Mouse (Mus musculus) heart, embryonic 15.5 days (tissue): Measurements from ENCODE around the gene Twf2. TPM values are rescaled to one million over a fixed set of nuclear protein-coding genes. Genes with fewer than 3 reads are reported as not detected.
"Not testable (repeated sequence)": the region's sequence is repeated elsewhere in the genome, so short reads cannot be mapped to it uniquely, and the experiment has no call there.

ENCODE experiments used
- ATAC-seq: fragments of 200-750 bp; cut with Nextera tagmentation; replicated peaks from 2 replicates; pipeline ENCODE4 v1.8.0; 2017; ENCODE audit warnings: low read depth, moderate TSS enrichment; ENCODE audit not compliant: insufficient number of reproducible peaks, insufficient read depth, low FRiP score
- H3K27ac ChIP-seq: fragments of 300-500 bp; sonication (generic); 2 replicates; pipeline ENCODE4 v1.5.1; 2015; ENCODE audit warnings: mild to moderate bottlenecking, inconsistent platforms
- H3K27me3 ChIP-seq: fragments of 300-500 bp; sonication (generic); 2 replicates; pipeline ENCODE4 v1.6.1; 2015; ENCODE audit warnings: inconsistent platforms
- H3K36me3 ChIP-seq: fragments of 300-500 bp; sonication (generic); 2 replicates; pipeline ENCODE4 v1.6.1; 2015; ENCODE audit warnings: mild to moderate bottlenecking, inconsistent platforms
- H3K4me1 ChIP-seq: fragments of 300-500 bp; sonication (generic); replicated peaks from 2 replicates; pipeline ENCODE4 v1.6.1; 2015; ENCODE audit warnings: inconsistent platforms
- H3K4me2 ChIP-seq: fragments of 300-500 bp; sonication (generic); 2 replicates; pipeline ENCODE4 v1.6.1; 2015; ENCODE audit warnings: inconsistent platforms, mild to moderate bottlenecking, moderate library complexity
- H3K4me3 ChIP-seq: fragments of 300-500 bp; sonication (generic); 2 replicates; pipeline ENCODE4 v1.5.1; 2015; ENCODE audit warnings: mild to moderate bottlenecking, inconsistent platforms
- H3K9ac ChIP-seq: fragments of 300-500 bp; sonication (generic); 2 replicates; pipeline ENCODE4 v1.6.1; 2015; ENCODE audit warnings: mild to moderate bottlenecking, inconsistent platforms
- H3K9me3 ChIP-seq: fragments of 300-500 bp; sonication (generic); replicated peaks from 2 replicates; pipeline ENCODE4 v1.6.1; 2016; ENCODE audit warnings: inconsistent platforms
- WGBS: fragments of 180-500 bp; shearing (Covaris S2); methylation state at CpG from one replicate; pipeline ENCODE4 v1.1.7; 2015; ENCODE audit warnings: mixed read lengths; 5-methylcytosine and 5-hydroxymethylcytosine counted together
- polyA plus RNA-seq: library from polyadenylated mRNA; unstranded; fragments of >200 nt; fragmentation: Nextera tagmentation; extraction: Ambion mirVana; gene quantifications from 2 replicates; pipeline ENCODE4 v1.2.1, GENCODE M21; 2015

The Twf2 gene
- polyA plus RNA-seq, 1 experiment from 2014 or later, result 46.7 TPM

DNA sequence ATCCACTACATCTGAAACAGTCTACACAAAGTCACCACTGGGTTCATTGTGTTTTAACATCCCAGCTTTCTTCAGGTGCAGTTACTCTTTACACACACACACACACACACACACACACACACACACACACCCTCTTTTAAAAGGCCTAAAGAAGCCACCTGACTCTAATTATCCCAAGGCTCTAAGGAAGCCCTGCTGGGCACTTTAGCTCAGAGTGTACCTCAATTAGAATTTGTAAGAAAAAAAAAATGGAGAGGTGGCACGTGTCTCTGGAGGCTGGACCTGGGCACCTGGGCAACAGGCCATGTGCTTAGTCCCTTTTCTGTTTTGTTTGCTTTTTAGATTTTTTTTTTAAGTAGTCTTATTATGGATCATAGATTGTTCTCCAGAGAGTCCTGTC is 35.2 kb upstream of the Twf2 start:
- no peaks in the 10 kb centered on the region for H3K36me3 ChIP-seq
- H3K9me3 ChIP-seq, result no peaks in the 10 kb centered on the region
- WGBS, result 57% methylated on average over 1 of the region's 1 CpGs
- no peak for ATAC-seq
- no peak overlapping the region for H3K27ac ChIP-seq
- no peaks in the 10 kb centered on the region for H3K27me3 ChIP-seq
- peaks cover 7% of the 10 kb centered on the region for H3K4me1 ChIP-seq
- H3K4me2 ChIP-seq, result no peak overlapping the region
- no peak overlapping the region for H3K9ac ChIP-seq
- no peak overlapping the region for H3K4me3 ChIP-seq

DNA sequence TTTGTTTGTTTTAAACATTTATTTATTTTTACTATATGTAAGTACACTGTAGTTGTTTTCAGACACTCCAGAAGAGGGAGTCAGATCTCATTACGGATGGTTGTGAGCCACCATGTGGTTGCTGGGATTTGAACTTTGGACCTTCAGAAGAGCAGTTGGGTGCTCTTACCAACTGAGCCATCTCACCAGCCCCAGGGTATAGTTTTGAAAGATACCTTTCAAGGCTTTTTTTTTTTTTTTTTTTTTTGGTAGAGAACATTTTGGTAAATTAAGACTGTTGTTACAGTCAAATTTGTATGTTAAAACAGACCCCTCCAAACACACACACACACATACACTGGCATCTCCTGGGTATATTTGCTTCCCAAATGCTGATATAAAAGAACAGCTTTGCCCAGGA is 33.9 kb upstream of the Twf2 start:
- not testable (repeated sequence) for H3K4me3 ChIP-seq, H3K9ac ChIP-seq, H3K9me3 ChIP-seq, H3K27me3 ChIP-seq, H3K27ac ChIP-seq, H3K4me2 ChIP-seq, H3K36me3 ChIP-seq, ATAC-seq
- peaks cover 18% of the 10 kb centered on the region for H3K4me1 ChIP-seq
- 71% methylated on average over 1 of the region's 1 CpGs for WGBS

DNA sequence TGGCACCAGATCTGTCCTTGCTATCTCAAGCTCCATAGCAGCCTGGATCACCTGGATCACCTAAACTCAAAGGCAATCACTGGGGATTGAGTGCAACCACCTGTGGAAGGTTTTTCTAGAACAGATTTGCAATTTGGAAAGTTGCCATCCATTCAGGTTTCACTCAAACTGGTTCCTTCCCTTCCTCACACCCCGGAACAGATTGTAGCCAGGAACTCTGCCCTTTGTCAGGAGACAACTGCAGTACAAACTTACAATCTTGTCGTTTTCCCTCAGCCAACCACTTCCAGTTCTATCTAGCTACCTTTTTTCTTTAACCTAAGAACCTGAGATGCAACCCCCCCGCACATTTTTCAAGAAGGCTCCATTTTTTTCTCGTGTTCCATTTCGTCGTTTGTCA is 33.0 kb upstream of the Twf2 start:
- Histone ChIP-seq H3K9me3 (no peaks in the 10 kb centered on the region), H3K4me1 (peaks cover 25% of the 10 kb centered on the region), H3K27me3 (no peaks in the 10 kb centered on the region), H3K4me3 (peak overlapping the region; percentile 91), H3K4me2 (peak overlapping the region; percentile 95), H3K27ac (no peak overlapping the region), H3K36me3 (no peaks in the 10 kb centered on the region), H3K9ac (peak overlapping the region; percentile 91; the same call in 1 of the 2 replicates)
- ATAC-seq, result no peak
- 33% methylated on average over 6 of the region's 6 CpGs for WGBS

DNA sequence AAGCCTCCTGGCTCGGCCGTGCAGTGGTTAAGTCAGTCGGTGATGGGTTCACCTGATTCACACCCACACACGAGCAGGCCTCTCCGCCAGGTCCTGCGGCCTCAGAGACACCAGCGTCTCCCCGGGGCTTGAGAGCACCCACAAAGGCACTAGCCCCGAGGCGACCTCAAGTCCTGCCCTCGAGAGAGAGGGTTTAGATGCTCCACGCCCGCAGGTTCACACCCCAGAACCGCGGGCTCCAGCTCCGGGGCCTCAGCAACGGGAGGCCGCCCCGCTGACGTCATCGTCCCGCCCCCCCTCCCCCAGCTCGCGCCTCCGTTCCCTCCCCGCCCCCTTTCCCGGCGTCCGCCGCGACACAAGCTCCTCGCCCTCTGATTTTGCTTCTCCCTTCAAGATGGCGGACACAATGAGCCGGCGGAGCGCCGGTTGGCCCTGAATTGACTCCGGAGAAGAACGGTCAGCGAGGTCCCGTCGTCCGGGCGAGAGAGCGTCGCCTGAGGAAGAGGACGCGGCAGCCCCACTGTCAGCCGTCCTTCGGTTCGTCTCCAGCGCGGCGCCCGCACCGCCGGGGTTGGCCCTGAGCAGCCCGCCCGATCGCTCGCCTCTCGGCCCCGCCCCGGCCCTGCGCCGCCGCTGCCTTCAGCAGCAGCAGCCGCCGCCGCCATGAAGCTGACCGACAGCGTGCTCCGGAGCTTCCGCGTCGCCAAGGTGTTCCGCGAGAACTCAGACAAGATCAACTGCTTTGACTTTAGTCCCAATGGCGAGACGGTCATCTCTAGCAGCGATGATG is 32.2 kb upstream of the Twf2 start, which contains the start of gene Wdr82:
Gene Wdr82 (plus strand): TSS at position 373 of the 790 bp plus-strand sequence.
- under 1% methylated on average over 81 of the region's 81 CpGs for WGBS
- peak within 1 kb of the TSS; percentile 91 for H3K9ac ChIP-seq

DNA sequence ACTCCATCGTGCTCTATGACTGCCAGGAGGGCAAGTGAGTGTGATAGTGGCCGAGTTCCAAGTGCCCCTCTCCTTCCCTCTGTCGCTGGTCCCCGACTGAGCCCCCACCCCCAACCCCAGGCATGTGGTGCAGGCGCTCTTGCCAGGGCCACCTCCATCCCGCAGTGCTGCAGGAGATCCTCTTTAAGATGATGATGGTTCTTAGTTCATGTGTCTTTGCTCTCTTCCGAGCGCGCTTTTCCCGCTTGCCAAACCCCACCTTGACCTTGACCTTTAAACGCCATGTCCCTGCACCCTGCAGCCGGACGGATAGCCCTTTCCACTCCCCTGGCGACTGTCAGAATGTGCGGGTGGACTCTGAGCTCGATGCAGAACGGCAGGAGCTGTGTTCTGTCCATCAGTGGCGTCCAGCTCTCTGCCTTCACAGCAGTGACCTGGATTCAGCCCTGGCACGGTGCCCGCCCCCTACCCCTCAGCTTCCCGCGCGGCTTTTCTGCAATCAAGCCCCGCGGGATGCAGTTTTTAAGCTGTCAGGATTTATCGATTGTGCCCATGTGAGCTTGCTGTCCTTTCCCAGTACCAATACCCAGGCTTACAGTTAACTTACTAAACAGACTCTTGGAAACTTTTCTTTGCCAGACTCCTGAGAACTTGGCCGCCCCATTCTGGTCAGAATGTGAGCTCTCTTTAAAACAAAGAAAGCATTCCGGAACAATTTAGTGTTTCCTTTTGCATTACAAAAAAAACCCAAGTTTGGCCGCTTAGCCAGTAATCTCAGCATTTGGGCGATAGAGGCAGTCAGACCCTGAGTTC is 31.4 kb upstream of the Twf2 start:
- Histone ChIP-seq H3K36me3 (peaks cover 6% of the 10 kb centered on the region; the same call in 1 of the 2 replicates), H3K4me2 (peak overlapping the region; percentile 95), H3K27me3 (no peaks in the 10 kb centered on the region), H3K9ac (peak overlapping the region; percentile 91), H3K4me1 (peaks cover 39% of the 10 kb centered on the region), H3K27ac (peak overlapping the region; percentile 98), H3K9me3 (no peaks in the 10 kb centered on the region), H3K4me3 (peak overlapping the region; percentile 91)
- under 1% methylated on average over 30 of the region's 30 CpGs for WGBS
- ATAC-seq, result peak; percentile 61

More for the DNA sequence above, 32.2 kb upstream of the Twf2 start, which contains the start of gene Wdr82:
- Histone ChIP-seq H3K4me1 (peaks cover 33% of the 10 kb centered on the region), H3K36me3 (no peaks in the 10 kb centered on the region), H3K9me3 (no peaks in the 10 kb centered on the region), H3K4me2 (peak within 1 kb of the TSS; percentile 95), H3K27ac (peak within 1 kb of the TSS; percentile 98), H3K27me3 (no peaks in the 10 kb centered on the region), H3K4me3 (peak within 1 kb of the TSS; percentile 91)
- ATAC-seq, result peak; percentile 91

DNA sequence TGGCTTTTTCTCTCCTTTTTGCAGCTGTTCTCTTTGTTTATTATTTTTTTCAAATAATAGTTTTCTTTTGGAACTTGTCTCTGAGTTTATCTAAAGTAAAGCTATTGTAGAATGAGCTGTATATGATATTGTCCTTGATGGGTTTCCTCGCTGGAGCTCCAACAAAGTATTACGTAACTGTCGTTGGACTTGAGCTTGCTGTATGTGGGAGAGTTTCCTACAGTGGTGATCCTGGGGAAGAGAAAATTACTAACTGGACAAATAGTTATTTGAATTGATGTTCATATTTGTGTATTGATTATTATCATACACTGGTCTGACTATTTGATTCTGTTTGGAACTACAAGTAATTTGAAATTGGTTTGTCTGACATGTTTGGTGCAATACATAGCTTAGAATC is 30.4 kb upstream of the Twf2 start:
- WGBS, result 5% methylated on average over 3 of the region's 3 CpGs
- no peak for ATAC-seq

DNA sequence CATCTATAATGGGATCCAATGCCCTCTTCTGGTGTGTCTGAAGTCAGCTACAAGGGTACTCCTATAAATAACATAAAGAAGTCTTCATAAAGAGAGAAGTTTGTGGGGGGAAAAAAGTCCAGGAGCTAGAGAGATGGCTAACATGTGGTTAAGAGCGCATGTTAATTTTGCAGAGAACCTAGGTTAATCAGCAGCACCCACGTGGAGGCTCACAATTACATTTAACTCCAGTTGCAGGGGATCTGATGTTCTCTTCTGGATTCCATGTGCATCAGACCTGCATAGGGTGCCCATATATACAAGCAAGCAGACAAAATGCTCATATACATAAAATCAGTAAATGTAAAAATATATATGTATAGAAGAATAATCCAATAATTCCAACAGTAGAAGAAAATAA is 29.5 kb upstream of the Twf2 start:
- peaks cover 39% of the 10 kb centered on the region for H3K4me1 ChIP-seq
- H3K4me3 ChIP-seq, result peak overlapping the region; percentile 91
- 51% methylated on average over 2 of the region's 2 CpGs for WGBS
- no peak overlapping the region for H3K27ac ChIP-seq
- no peak for ATAC-seq
- H3K4me2 ChIP-seq, result peak overlapping the region; percentile 95
- H3K27me3 ChIP-seq, result no peaks in the 10 kb centered on the region
- H3K9ac ChIP-seq, result no peak overlapping the region
- peaks cover 20% of the 10 kb centered on the region; the same call in 1 of the 2 replicates for H3K36me3 ChIP-seq
- no peaks in the 10 kb centered on the region for H3K9me3 ChIP-seq

More for the DNA sequence above, 30.4 kb upstream of the Twf2 start:
- H3K9me3 ChIP-seq, result no peaks in the 10 kb centered on the region
- H3K27ac ChIP-seq, result no peak overlapping the region
- peak overlapping the region; percentile 95 for H3K4me2 ChIP-seq
- peak overlapping the region; percentile 91 for H3K4me3 ChIP-seq
- peaks cover 39% of the 10 kb centered on the region for H3K4me1 ChIP-seq
- H3K36me3 ChIP-seq, result peaks cover 12% of the 10 kb centered on the region; the same call in 1 of the 2 replicates
- H3K27me3 ChIP-seq, result no peaks in the 10 kb centered on the region
- peak overlapping the region; percentile 91 for H3K9ac ChIP-seq

DNA sequence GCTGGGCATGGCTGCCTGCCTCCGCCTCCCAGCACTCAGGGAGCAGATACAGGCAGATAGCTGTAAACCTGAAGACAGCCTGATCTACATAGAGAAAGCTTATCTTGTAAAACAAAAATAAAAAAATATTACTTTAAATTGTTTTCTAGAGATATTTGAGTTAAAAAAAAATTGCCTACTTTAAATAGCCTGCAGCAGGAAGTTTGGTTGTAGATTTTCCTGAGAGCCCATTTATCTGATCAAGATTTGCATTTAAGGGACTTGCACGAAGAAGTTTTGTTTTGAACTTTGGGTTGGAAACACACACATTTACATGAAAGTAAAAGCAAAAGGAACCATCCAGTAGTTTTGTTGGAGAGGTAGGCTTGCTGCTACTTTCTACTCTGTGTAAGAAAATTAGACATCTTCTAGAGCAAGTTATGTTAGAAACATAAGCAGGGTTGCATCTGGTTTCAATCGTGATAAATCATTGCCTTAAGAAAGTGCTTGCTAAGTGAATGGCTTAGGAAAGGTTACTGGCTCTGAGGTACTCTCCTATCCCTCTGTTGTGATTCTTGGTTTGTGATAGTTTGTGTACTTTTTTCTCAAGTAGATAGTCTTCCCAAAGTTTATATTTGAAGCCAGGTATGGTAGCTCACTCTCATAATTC is 27.2 kb upstream of the Twf2 start:
- Histone ChIP-seq H3K27me3 (no peaks in the 10 kb centered on the region), H3K4me3 (no peak overlapping the region), H3K9ac (no peak overlapping the region), H3K27ac (no peak overlapping the region), H3K4me1 (peaks cover 32% of the 10 kb centered on the region), H3K9me3 (no peaks in the 10 kb centered on the region), H3K4me2 (peak overlapping the region; percentile 13; the same call in 1 of the 2 replicates), H3K36me3 (peaks cover 40% of the 10 kb centered on the region)
- no peak for ATAC-seq
- 51% methylated on average over 3 of the region's 3 CpGs for WGBS

DNA sequence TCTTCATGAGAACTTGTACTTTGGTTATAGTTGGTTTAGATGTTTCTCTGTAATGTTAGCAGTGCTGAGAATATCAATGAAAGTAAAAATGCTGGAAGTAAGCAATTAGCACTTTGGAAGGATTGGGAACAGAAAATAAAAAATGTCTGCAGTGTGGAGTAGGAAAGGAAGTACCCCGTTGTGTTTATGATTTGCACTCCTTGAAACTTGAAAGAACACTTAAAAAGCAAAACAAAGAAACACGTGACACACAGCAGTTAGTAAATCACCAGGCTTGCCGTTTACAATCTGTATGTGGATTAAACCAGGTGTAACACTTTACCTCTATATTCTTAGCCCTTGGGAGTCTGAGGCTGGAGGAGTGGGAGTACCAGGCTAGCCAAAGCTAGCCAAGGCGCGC is 26.1 kb upstream of the Twf2 start:
- ATAC-seq, result no peak
- H3K4me2 ChIP-seq, result no peak overlapping the region
- peaks cover 32% of the 10 kb centered on the region for H3K4me1 ChIP-seq
- peaks cover 51% of the 10 kb centered on the region for H3K36me3 ChIP-seq
- H3K27me3 ChIP-seq, result no peaks in the 10 kb centered on the region
- no peak overlapping the region for H3K4me3 ChIP-seq
- WGBS, result 79% methylated on average over 5 of the region's 5 CpGs
- no peak overlapping the region for H3K9ac ChIP-seq
- H3K9me3 ChIP-seq, result no peaks in the 10 kb centered on the region
- H3K27ac ChIP-seq, result no peak overlapping the region

DNA sequence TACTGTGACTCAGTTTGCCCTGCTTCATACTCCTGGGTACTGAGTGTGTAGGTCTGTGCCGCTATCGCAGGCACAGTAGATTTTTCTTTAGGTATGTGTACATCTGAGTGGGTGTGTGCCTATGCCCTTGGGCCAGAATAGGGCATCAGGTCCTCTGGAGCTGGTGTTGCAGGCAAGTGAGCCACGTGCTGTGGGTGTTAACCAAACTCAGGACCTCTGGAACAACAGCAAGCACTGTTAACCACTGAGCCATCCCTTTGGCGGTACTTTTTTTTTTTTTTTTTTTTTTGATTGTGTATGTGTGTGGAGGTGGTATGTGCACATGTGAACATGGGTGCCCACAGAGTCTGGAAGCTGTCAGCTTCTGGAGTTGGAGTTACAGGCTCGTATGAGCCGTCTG is 25.1 kb upstream of the Twf2 start:
- 81% methylated on average over 6 of the region's 6 CpGs for WGBS
- Histone ChIP-seq H3K27me3 (no peaks in the 10 kb centered on the region), H3K9me3 (no peaks in the 10 kb centered on the region), H3K9ac (no peak overlapping the region), H3K36me3 (peaks cover 61% of the 10 kb centered on the region), H3K4me1 (peaks cover 31% of the 10 kb centered on the region), H3K4me3 (no peak overlapping the region), H3K4me2 (no peak overlapping the region), H3K27ac (no peak overlapping the region)
- ATAC-seq, result no peak

DNA sequence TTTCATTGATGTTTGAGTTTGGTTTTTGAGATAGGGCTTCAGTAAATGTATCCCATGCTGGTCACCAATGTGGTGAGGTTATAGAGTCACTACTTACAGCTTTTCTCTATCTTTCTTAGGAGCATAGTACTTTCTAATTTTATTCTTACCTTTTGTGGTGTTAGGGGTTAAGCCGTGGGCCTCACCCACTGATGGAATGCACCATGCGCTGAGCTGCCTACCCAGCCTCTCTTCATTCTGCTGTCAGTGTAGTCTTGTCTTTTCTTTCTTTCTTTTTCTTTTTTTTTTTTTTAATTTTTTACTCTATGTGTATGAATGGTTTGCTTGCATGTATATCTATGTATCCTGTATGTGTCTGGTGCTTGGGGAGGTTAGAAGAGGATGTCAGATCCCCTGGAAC is 23.5 kb upstream of the Twf2 start:
- Histone ChIP-seq H3K27ac (no peak overlapping the region), H3K4me3 (no peak overlapping the region), H3K27me3 (no peaks in the 10 kb centered on the region), H3K4me2 (no peak overlapping the region), H3K9ac (no peak overlapping the region), H3K4me1 (peaks cover 18% of the 10 kb centered on the region), H3K9me3 (no peaks in the 10 kb centered on the region), H3K36me3 (peaks cover 78% of the 10 kb centered on the region)
- ATAC-seq, result no peak
- 77% methylated on average over 2 of the region's 2 CpGs for WGBS
